Comparison of ENCODE assay signal across 11 mouse cellular contexts in genomic region chr4:103123086-103123485, GRCm38 (mm10). TPM values are rescaled to one million over a fixed set of nuclear protein-coding genes. Genes with fewer than 3 reads are reported as not detected.
DNase-seq lines count a peak whose midpoint lies in the region; ATAC-seq and TF ChIP-seq lines count a peak whose summit lies in the region.
"Had no signal": no experiment of that assay in that cellular context is flagged by ENCODE, and none has a peak within 500 bp of the region (broad histone marks: within the 10 kb centered on the region; RNA-seq: fewer than 3 reads in every experiment).

No protein-coding gene starts in this region.

- no peak for TF ChIP-seq POLR2A in bone marrow, adult 2 months (IDR thresholded peaks at IDR 0.05; ENCODE audit: borderline replicate concordance, control insufficient read depth, low read depth, low read length)

- no peaks in the 10 kb centered on the region for H3K27me3 ChIP-seq in heart, embryonic 12.5 days (replicated peaks)
- H3K27me3 ChIP-seq in liver, embryonic 12.5 days (replicated peaks) = no peaks in the 10 kb centered on the region
- H3K27me3 ChIP-seq in midbrain, embryonic 11.5 days (ENCODE audit: control insufficient read depth, insufficient read depth, low read length) = no peaks in the 10 kb centered on the region
- no peaks in the 10 kb centered on the region for H3K27me3 ChIP-seq in midbrain, postnatal 0 days (ENCODE audit: insufficient read depth, low read length)
- H3K27me3 ChIP-seq: forebrain, embryonic 15.5 days; hindbrain, embryonic 13.5 days; limb, embryonic 15.5 days had no signal

- no peak for TF ChIP-seq CTCF in bone marrow, adult 2 months (IDR thresholded peaks at IDR 0.05; ENCODE audit: control insufficient read depth, insufficient read depth, low read length)
- TF ChIP-seq CTCF in midbrain, postnatal 0 days (IDR thresholded peaks at IDR 0.05) = no peak

- 14% methylated on average over 2 of the region's 2 CpGs for WGBS in heart, embryonic 12.5 days
- WGBS in bone marrow, adult 2 months = 5% methylated on average over 2 of the region's 2 CpGs
- WGBS in liver, embryonic 12.5 days (ENCODE audit: insufficient replicate concordance) = 37% methylated on average over 2 of the region's 2 CpGs
- WGBS in midbrain, embryonic 11.5 days = 70% methylated on average over 2 of the region's 2 CpGs
- WGBS in midbrain, postnatal 0 days = 68% methylated on average over 2 of the region's 2 CpGs

- DNase-seq in heart, adult 9 months (ENCODE audit: low spot score in 2 of 2) = no peak
- DNase-seq in 3T3-L1 (ENCODE audit: low read depth, low spot score) = peak; percentile 39
- no peak for DNase-seq in midbrain, embryonic 11.5 days (ENCODE audit: low spot score, missing footprints)
- DNase-seq in midbrain, postnatal 0 days (ENCODE audit: low spot score) = no peak

- 0 out of 2 replicates have a peak overlapping the region, but pooled peaks have one; percentile 3 for H3K9ac ChIP-seq in heart, embryonic 12.5 days
- H3K9ac ChIP-seq in liver, embryonic 12.5 days = peak overlapping the region; percentile 40
- H3K9ac ChIP-seq in midbrain, embryonic 11.5 days (ENCODE audit: low read length) = no peak overlapping the region
- no peak overlapping the region for H3K9ac ChIP-seq in midbrain, postnatal 0 days (replicated peaks; ENCODE audit: low read length, poor library complexity, severe bottlenecking)
- H3K9ac ChIP-seq: forebrain, embryonic 15.5 days; hindbrain, embryonic 13.5 days; limb, embryonic 15.5 days had no signal

- peaks cover 13% of the 10 kb centered on the region for H3K4me1 ChIP-seq in heart, embryonic 12.5 days (replicated peaks)
- H3K4me1 ChIP-seq in bone marrow, adult 2 months (ENCODE audit: control insufficient read depth, insufficient read depth, low read length) = peaks cover 3% of the 10 kb centered on the region; the same call in 1 of the 2 replicates
- H3K4me1 ChIP-seq in liver, embryonic 12.5 days = peaks cover 52% of the 10 kb centered on the region
- H3K4me1 ChIP-seq in midbrain, embryonic 11.5 days (ENCODE audit: control insufficient read depth, insufficient read depth, low read length) = peaks cover 12% of the 10 kb centered on the region
- H3K4me1 ChIP-seq in midbrain, postnatal 0 days (ENCODE audit: insufficient read depth, low read length) = no peaks in the 10 kb centered on the region; the same call in 1 of the 2 replicates

- peak overlapping the region; percentile 3 for H3K4me2 ChIP-seq in heart, embryonic 12.5 days
- peak overlapping the region; percentile 86 for H3K4me2 ChIP-seq in liver, embryonic 12.5 days
- no peak overlapping the region for H3K4me2 ChIP-seq in midbrain, embryonic 11.5 days
- H3K4me2 ChIP-seq in midbrain, postnatal 0 days (ENCODE audit: low read depth, low read length, poor library complexity, severe bottlenecking) = no peak overlapping the region
- H3K4me2 ChIP-seq: forebrain, embryonic 15.5 days; hindbrain, embryonic 13.5 days; limb, embryonic 15.5 days had no signal

- ATAC-seq in heart, embryonic 12.5 days (ENCODE audit: insufficient number of reproducible peaks, low FRiP score) = no peak
- ATAC-seq in liver, embryonic 12.5 days = no peak
- ATAC-seq in midbrain, embryonic 11.5 days (ENCODE audit: low FRiP score) = no peak
- ATAC-seq in midbrain, postnatal 0 days (ENCODE audit: low FRiP score) = no peak
- ATAC-seq in frontal cortex, adult (ENCODE audit: low TSS enrichment) = no peak
- ATAC-seq: forebrain, embryonic 15.5 days had no signal

- H3K27ac ChIP-seq in heart, embryonic 12.5 days (ENCODE audit: poor library complexity, severe bottlenecking) = peak overlapping the region; percentile 33; the same call in 1 of the 2 replicates
- no peak overlapping the region for H3K27ac ChIP-seq in bone marrow, adult 2 months (ENCODE audit: control insufficient read depth, insufficient read depth, low read depth, low read length, poor library complexity)
- H3K27ac ChIP-seq in liver, embryonic 12.5 days = peak overlapping the region; percentile 58
- H3K27ac ChIP-seq in midbrain, embryonic 11.5 days (ENCODE audit: low read depth, low read length) = no peak overlapping the region
- no peak overlapping the region for H3K27ac ChIP-seq in midbrain, postnatal 0 days (ENCODE audit: low read depth, low read length)
- H3K27ac ChIP-seq: forebrain, embryonic 15.5 days; hindbrain, embryonic 13.5 days; limb, embryonic 15.5 days had no signal

- no peaks in the 10 kb centered on the region for H3K9me3 ChIP-seq in heart, embryonic 12.5 days (replicated peaks)
- no peaks in the 10 kb centered on the region for H3K9me3 ChIP-seq in liver, embryonic 12.5 days (replicated peaks)
- no peaks in the 10 kb centered on the region for H3K9me3 ChIP-seq in midbrain, embryonic 11.5 days (ENCODE audit: control insufficient read depth, low read length)
- no peaks in the 10 kb centered on the region for H3K9me3 ChIP-seq in midbrain, postnatal 0 days (ENCODE audit: low read length)
- H3K9me3 ChIP-seq: forebrain, embryonic 15.5 days; hindbrain, embryonic 13.5 days; limb, embryonic 15.5 days had no signal

- no peak overlapping the region for H3K4me3 ChIP-seq in heart, embryonic 12.5 days
- H3K4me3 ChIP-seq in bone marrow, adult 2 months (replicated peaks; ENCODE audit: control insufficient read depth, low read depth, low read length) = peak overlapping the region; percentile 38
- no peak overlapping the region; the same call in 1 of the 2 replicates for H3K4me3 ChIP-seq in liver, embryonic 12.5 days
- no peak overlapping the region for H3K4me3 ChIP-seq in midbrain, embryonic 11.5 days (ENCODE audit: low read depth, low read length)
- no peak overlapping the region for H3K4me3 ChIP-seq in midbrain, postnatal 0 days (ENCODE audit: low read depth, low read length)
- H3K4me3 ChIP-seq: forebrain, embryonic 15.5 days; hindbrain, embryonic 13.5 days; limb, embryonic 15.5 days had no signal

- no peaks in the 10 kb centered on the region for H3K36me3 ChIP-seq in heart, embryonic 12.5 days
- H3K36me3 ChIP-seq in liver, embryonic 12.5 days = peaks cover 5% of the 10 kb centered on the region; the same call in 1 of the 2 replicates
- H3K36me3 ChIP-seq in midbrain, embryonic 11.5 days (ENCODE audit: control insufficient read depth, insufficient read depth, low read length) = no peaks in the 10 kb centered on the region
- 0 out of 2 replicates have a peak, but pooled peaks cover 4% of the 10 kb centered on the region for H3K36me3 ChIP-seq in midbrain, postnatal 0 days (ENCODE audit: insufficient read depth, low read length)
- H3K36me3 ChIP-seq: forebrain, embryonic 15.5 days; hindbrain, embryonic 13.5 days; limb, embryonic 15.5 days had no signal

RNA-seq across cellular contexts. Expression of gene Wdr78, which starts 8.7 kb away (rescaled TPM):
- polyA plus RNA-seq in heart, embryonic 12.5 days (2016; fragmentation: Nextera tagmentation; extraction: Ambion mirVana) = 2.0 TPM in 2 replicates
- 0.72 and 2.0 TPM in 2 replicates for polyA plus RNA-seq in bone marrow, adult 2 months (2011; ENCODE audit: insufficient read depth, insufficient read length, low replicate concordance, missing spikeins)
- 1.0 and 1.1 TPM in 2 replicates for polyA plus RNA-seq in liver, embryonic 12.5 days (2016; fragmentation: Nextera tagmentation; extraction: Ambion mirVana)
- polyA plus RNA-seq in midbrain, embryonic 11.5 days (2014; fragmentation: Nextera tagmentation; extraction: Ambion mirVana) = 5.5 and 6.8 TPM in 2 replicates
- total RNA-seq in midbrain, postnatal 0 days (2014; rRNA removed) = 5.1 and 9.1 TPM in 2 replicates
- 2.1 and 2.8 TPM in 2 replicates for polyA plus RNA-seq in midbrain, postnatal 0 days (2015; fragmentation: Nextera tagmentation; extraction: Ambion mirVana)

RNA-seq across cellular contexts. Expression of gene Mier1, which starts 8.9 kb away (rescaled TPM):
- 33.8 and 35.9 TPM in 2 replicates for polyA plus RNA-seq in heart, embryonic 12.5 days (2016; fragmentation: Nextera tagmentation; extraction: Ambion mirVana)
- polyA plus RNA-seq in bone marrow, adult 2 months (2011; ENCODE audit: insufficient read depth, insufficient read length, low replicate concordance, missing spikeins) = 42.3 and 78.0 TPM in 2 replicates
- 35.1 and 39.4 TPM in 2 replicates for polyA plus RNA-seq in liver, embryonic 12.5 days (2016; fragmentation: Nextera tagmentation; extraction: Ambion mirVana)
- 31.8 and 37.7 TPM in 2 replicates for polyA plus RNA-seq in midbrain, embryonic 11.5 days (2014; fragmentation: Nextera tagmentation; extraction: Ambion mirVana)
- 30.6 and 49.7 TPM in 2 replicates for total RNA-seq in midbrain, postnatal 0 days (2014; rRNA removed)
- 25.3 and 32.8 TPM in 2 replicates for polyA plus RNA-seq in midbrain, postnatal 0 days (2015; fragmentation: Nextera tagmentation; extraction: Ambion mirVana)

Comparison
In these comparisons a context has a peak if more than half of its experiments do, and no peak if none do; other contexts are left out.
1. H3K27ac ChIP-seq: peak in heart, embryonic 12.5 days (single experiment) and liver, embryonic 12.5 days (single experiment); none in bone marrow, adult 2 months (single experiment), midbrain, embryonic 11.5 days (single experiment) and midbrain, postnatal 0 days (single experiment).
2. H3K4me2 ChIP-seq: peak in heart, embryonic 12.5 days (single experiment) and liver, embryonic 12.5 days (single experiment); none in midbrain, embryonic 11.5 days (single experiment) and midbrain, postnatal 0 days (single experiment).
3. H3K9ac ChIP-seq: peak in heart, embryonic 12.5 days (single experiment) and liver, embryonic 12.5 days (single experiment); none in midbrain, embryonic 11.5 days (single experiment) and midbrain, postnatal 0 days (single experiment).